12 mouse cellular contexts compared by ENCODE assay signal in genomic region chr5:134867320-134868144, GRCm38 (mm10). TPM values are rescaled to one million over a fixed set of nuclear protein-coding genes. Genes with fewer than 3 reads are reported as not detected.
DNase-seq lines count a peak whose midpoint lies in the region; ATAC-seq and TF ChIP-seq lines count a peak whose summit lies in the region.
"Had no signal": no experiment of that assay in that cellular context is flagged by ENCODE, and none has a peak within 500 bp of the region (broad histone marks: within the 10 kb centered on the region; RNA-seq: fewer than 3 reads in every experiment).

No protein-coding gene starts in this region.

- H3K9me3 ChIP-seq in kidney, embryonic 14.5 days (ENCODE audit: control insufficient read depth, low read length), result no peaks in the 10 kb centered on the region
- no peaks in the 10 kb centered on the region for H3K9me3 ChIP-seq in limb, embryonic 12.5 days

- WGBS in kidney, embryonic 14.5 days, result 26% methylated on average over 18 of the region's 18 CpGs
- whole genome bisulfite sequencing in kidney, adult 2 months, result 33% methylated on average over 18 of the region's 18 CpGs
- 20% methylated on average over 18 of the region's 18 CpGs for WGBS in limb, embryonic 12.5 days

- no peak overlapping the region; the same call in 1 of the 2 replicates for H3K4me2 ChIP-seq in kidney, embryonic 14.5 days (replicated peaks; ENCODE audit: low read depth, low read length)
- peak overlapping the region; percentile 52 for H3K4me2 ChIP-seq in limb, embryonic 12.5 days

- H3K4me3 ChIP-seq in kidney, embryonic 14.5 days (ENCODE audit: low read length), result no peak overlapping the region
- no peak overlapping the region for H3K4me3 ChIP-seq in kidney, adult 2 months (ENCODE audit: insufficient read depth, low read depth, low read length)
- no peak overlapping the region for H3K4me3 ChIP-seq in limb, embryonic 12.5 days (replicated peaks)

- no peaks in the 10 kb centered on the region for H3K27me3 ChIP-seq in kidney, embryonic 14.5 days (ENCODE audit: control insufficient read depth, insufficient read depth, low read length)
- no peaks in the 10 kb centered on the region for H3K27me3 ChIP-seq in kidney, adult 2 months (replicated peaks; ENCODE audit: control insufficient read depth, insufficient read depth, low read length)
- H3K27me3 ChIP-seq in limb, embryonic 12.5 days, result no peaks in the 10 kb centered on the region; the same call in 1 of the 2 replicates
- H3K27me3 ChIP-seq: Patski had no signal

- H3K4me1 ChIP-seq in kidney, embryonic 14.5 days (ENCODE audit: control insufficient read depth, insufficient read depth, low read length), result peaks cover 12% of the 10 kb centered on the region
- H3K4me1 ChIP-seq in kidney, adult 2 months (ENCODE audit: control insufficient read depth, insufficient read depth, low read length), result no peaks in the 10 kb centered on the region
- peaks cover 32% of the 10 kb centered on the region for H3K4me1 ChIP-seq in limb, embryonic 12.5 days (replicated peaks)

- TF ChIP-seq POLR2A in kidney, adult 2 months (IDR thresholded peaks at IDR 0.05; ENCODE audit: low read depth, low read length), result no peak

- no peak for TF ChIP-seq CTCF in kidney, adult 2 months (conservative IDR thresholded peaks at IDR 0.05; ENCODE audit: insufficient read depth, insufficient read length, low read depth, low read length)

- H3K9ac ChIP-seq in kidney, embryonic 14.5 days (ENCODE audit: low read depth, low read length), result no peak overlapping the region
- H3K9ac ChIP-seq in limb, embryonic 12.5 days (replicated peaks), result peak overlapping the region; percentile 31; the same call in 1 of the 2 replicates

- DNase-seq in cerebellum, postnatal 10 days, result peak; percentile 33 to 42
- no peak for DNase-seq in cerebellum, adult 18-20 months
- DNase-seq in kidney, adult 2 months, result no peak
- peak; percentile 40 for DNase-seq in embryo, embryonic 11.5 days (ENCODE audit: low read depth, low spot score)
- DNase-seq in layer of hippocampus, postnatal 25 days (ENCODE audit: extremely low spot score in 1 of 2, low spot score in 1 of 2), result no peak
- DNase-seq in layer of hippocampus, adult 18-20 months (ENCODE audit: low spot score in 2 of 2), result no peak
- DNase-seq: liver had no signal

- H3K36me3 ChIP-seq in kidney, embryonic 14.5 days (ENCODE audit: control insufficient read depth, insufficient read depth, low read length), result no peaks in the 10 kb centered on the region
- H3K36me3 ChIP-seq in kidney, adult 2 months (ENCODE audit: control insufficient read depth, insufficient read depth, low read length), result no peaks in the 10 kb centered on the region
- H3K36me3 ChIP-seq in limb, embryonic 12.5 days, result no peaks in the 10 kb centered on the region

- 0 out of 2 replicates have a peak overlapping the region, but pooled peaks have one; percentile 31 for H3K27ac ChIP-seq in kidney, embryonic 14.5 days (ENCODE audit: low read depth, low read length)
- no peak overlapping the region for H3K27ac ChIP-seq in kidney, adult 2 months (ENCODE audit: insufficient read depth, low read depth, low read length)
- H3K27ac ChIP-seq in limb, embryonic 12.5 days, result peak overlapping the region; percentile 70

- ATAC-seq in kidney, embryonic 14.5 days (ENCODE audit: low FRiP score, low TSS enrichment), result peak; percentile 48; the same call in 1 of the 2 replicates
- peak; percentile 75 for ATAC-seq in limb, embryonic 12.5 days (ENCODE audit: insufficient number of reproducible peaks, insufficient read depth, low FRiP score, low TSS enrichment, low read depth)
- ATAC-seq: Patski had no signal

RNA-seq across cellular contexts. Expression of gene Tmem270, which starts 39.0 kb away (rescaled TPM):
- polyA plus RNA-seq in kidney, embryonic 14.5 days (2014; fragmentation: Nextera tagmentation; extraction: Ambion mirVana), result not detected in 2 replicates
- 0.09 TPM in 1 of 2 replicates, not detected in the other for polyA plus RNA-seq in kidney, adult 2 months (2012; rRNA removed)
- polyA plus RNA-seq in limb, embryonic 12.5 days (2016; fragmentation: Nextera tagmentation; extraction: Ambion mirVana), result not detected in 2 replicates
- total RNA-seq in layer of hippocampus, postnatal 25 days (2021), result not detected
- total RNA-seq in layer of hippocampus, adult 18-20 months (2021), result not detected
- total RNA-seq: midbrain, postnatal 0 days had no signal
- polyA plus RNA-seq: heart, postnatal 0 days; Patski had no signal

RNA-seq across cellular contexts. Expression of gene Cldn13, which starts 47.8 kb away (rescaled TPM):
- 0.20 and 0.24 TPM in 2 replicates for polyA plus RNA-seq in kidney, embryonic 14.5 days (2014; fragmentation: Nextera tagmentation; extraction: Ambion mirVana)
- not detected in 2 replicates for polyA plus RNA-seq in kidney, adult 2 months (2012; rRNA removed)
- polyA plus RNA-seq in limb, embryonic 12.5 days (2016; fragmentation: Nextera tagmentation; extraction: Ambion mirVana), result 2.1 and 2.5 TPM in 2 replicates
- not detected for total RNA-seq in layer of hippocampus, postnatal 25 days (2021)
- total RNA-seq in layer of hippocampus, adult 18-20 months (2021), result not detected
- total RNA-seq: midbrain, postnatal 0 days had no signal
- polyA plus RNA-seq: midbrain, postnatal 0 days; Patski had no signal

Comparison
In these comparisons a context has a peak if more than half of its experiments do, and no peak if none do; other contexts are left out.
1. DNase-seq: peak in cerebellum, postnatal 10 days (2 of 2) and embryo, embryonic 11.5 days (single experiment); none in cerebellum, adult 18-20 months (0 of 2), kidney, adult 2 months (single experiment), layer of hippocampus, postnatal 25 days (0 of 2) and layer of hippocampus, adult 18-20 months (0 of 2).